Mouse (Mus musculus): ENCODE results near the gene H2-Aa.

DNA sequence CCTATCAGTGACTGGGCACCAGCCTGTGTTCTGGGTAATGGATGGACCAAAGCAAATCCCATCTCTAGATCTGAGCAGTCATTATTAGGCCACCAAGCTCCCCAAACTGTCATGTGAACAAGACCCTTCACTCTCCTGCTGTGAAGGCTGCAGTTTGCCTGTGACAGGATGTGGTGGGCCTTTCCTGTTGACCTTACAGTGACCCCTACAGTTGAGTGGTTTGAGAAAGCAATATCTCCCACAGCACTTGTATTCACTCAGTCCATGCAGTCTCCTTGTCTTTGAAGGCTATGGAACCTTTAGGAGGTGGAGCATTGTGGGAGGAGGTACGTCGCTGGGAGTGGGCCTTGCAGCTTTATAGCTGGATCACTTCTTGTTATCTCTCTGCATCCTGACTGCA, 42.2 kb upstream of the H2-Aa start:
- TF ChIP-seq POLR2A (IDR thresholded peaks at IDR 0.05; ENCODE audit: low read depth, low read length) (no peak), CTCF (IDR thresholded peaks at IDR 0.05; ENCODE audit: borderline replicate concordance, insufficient read depth, low read length) (no peak)

Measured in embryonic fibroblast, embryonic 13.5 days (primary cell).